Mouse (Mus musculus): ENCODE data around the gene Sptan1.

Sptan1 gene

GRCm38 (mm10) chr2:29965250-29965843 lies at the start of gene Sptan1:
Gene Sptan1, plus strand, starts transcription at chr2:29965560.
- peak; percentile 98 for DNase-seq (ENCODE audit: low read depth)

- DNase-seq (ENCODE audit: low read depth), result no peak
Observed at GRCm38 (mm10) chr2:29917621-29918020, 47.7 kb upstream of the Sptan1 start.

GRCm38 (mm10) chr2:29922011-29922410 lies 43.3 kb upstream of the Sptan1 start:
- no peak for DNase-seq (ENCODE audit: low read depth)

DNA sequence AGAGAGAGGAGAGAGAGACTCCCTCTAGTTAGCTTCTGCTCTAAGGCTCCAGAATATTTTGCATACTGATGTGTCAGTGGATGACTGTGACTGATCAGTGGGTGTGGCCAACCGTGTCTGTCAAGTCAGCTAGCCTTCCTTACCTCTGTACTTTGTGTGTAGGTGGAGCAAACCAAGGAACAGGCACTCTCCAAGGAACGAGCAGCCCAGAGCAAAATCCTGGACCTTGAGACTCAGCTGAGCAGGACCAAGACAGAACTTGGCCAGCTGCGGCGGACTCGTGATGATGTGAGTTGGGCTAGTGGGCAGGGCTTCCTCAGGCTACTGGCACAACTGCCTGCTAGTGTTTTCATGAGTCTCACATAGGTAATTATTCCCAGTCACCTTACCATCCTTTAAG lies 38.8 kb upstream of the Sptan1 start:
- no peak for DNase-seq (ENCODE audit: low read depth)

DNA sequence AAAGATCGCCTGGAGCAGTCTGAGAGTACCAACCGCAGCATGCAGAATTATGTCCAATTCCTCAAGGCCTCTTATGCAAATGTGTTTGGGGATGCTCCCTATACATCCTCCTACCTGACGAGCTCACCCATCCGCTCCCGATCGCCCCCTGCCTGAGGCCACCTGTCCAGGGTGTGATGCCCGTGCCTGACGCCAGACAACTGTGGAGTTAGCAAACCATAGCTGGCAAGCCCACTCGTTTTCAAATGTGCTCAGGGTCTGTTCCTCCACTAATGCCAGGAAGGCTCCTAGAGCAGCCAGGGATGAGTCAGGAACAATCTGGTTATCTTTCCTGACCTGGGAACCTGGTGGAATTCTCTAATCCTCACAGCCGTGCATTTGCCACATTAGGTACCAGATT lies 34.9 kb upstream of the Sptan1 start:
- DNase-seq (ENCODE audit: low read depth), result no peak

DNA sequence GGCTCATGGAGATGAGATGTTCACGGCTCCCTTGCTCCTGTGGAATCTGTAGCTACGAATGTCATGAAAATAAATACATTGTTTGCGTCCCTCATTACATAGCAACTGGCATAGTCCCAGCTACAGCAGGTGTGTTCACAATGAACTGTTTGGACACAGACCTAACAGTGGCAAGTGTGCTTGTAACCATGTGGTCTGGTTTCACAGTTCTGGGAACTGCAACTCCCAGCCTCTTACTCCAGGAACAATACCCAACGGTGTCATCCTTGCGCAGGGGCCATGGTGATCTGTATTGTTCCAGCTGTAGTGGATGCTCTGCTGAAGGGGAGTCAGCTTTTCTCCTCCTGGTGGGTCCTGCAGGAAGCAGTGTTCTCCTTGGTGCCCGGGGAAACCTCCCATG lies 34.2 kb upstream of the Sptan1 start:
- no peak for DNase-seq (ENCODE audit: low read depth)

DNA sequence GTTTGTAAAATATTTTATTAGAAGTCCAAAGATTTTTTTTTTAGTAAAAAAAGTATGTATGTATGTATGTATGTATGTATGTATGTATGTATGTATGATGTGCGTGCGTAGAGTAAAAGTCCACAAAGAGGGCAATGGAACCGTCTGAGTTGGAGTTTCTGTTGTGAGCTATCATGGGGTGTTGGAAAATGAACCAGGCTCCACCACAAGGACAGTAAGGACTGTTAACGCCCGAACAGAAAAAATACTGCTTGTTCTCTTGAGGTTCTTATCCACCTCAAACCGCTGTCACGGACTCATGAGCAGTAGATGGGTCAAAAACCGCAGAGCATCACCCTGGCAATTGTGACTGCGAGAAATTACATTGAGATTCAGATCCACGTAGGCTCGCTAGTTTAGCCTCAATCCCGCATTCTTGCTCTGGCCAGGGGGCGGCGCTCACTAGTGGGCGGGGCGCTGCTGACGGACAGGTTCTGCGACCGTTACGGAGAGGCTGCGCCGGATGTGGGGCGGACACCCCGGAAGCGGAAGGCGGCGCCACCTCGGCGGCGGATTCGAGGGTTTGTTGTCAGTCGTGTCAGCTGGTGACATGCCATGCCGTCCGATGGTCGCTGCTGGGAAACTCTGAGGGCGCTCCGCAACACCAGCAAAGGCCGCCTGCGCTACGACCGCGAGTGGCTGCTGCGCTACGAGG lies 30.3 kb upstream of the Sptan1 start, which contains the start of gene Gle1:
Gene Gle1, plus strand, starts transcription at position 521 of the 694 bp plus-strand sequence.
- peak; percentile 97 for DNase-seq (ENCODE audit: low read depth)

- DNase-seq (ENCODE audit: low read depth), result no peak
Observed at GRCm38 (mm10) chr2:29940073-29940472, 25.3 kb upstream of the Sptan1 start.

DNA sequence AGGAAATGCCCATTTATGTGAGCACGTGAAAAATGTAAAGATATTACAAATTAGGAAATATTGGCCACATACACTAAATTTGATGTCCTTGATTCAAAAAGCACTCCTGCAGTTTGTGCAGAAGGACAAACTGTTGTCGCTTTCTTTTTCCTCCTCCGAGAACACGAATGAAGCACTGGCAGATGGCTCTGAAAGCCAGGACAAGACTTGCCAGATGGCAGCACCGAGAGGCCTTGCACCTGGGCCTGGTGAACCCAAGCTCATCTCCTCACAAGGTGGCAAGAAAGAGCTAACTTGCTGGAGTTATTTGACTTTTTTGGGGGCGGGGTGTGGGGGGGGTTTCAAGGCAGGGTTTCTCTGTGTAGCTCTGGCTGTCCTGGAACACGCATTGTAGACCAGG lies 24.5 kb upstream of the Sptan1 start:
- no peak for DNase-seq (ENCODE audit: low read depth)

DNA sequence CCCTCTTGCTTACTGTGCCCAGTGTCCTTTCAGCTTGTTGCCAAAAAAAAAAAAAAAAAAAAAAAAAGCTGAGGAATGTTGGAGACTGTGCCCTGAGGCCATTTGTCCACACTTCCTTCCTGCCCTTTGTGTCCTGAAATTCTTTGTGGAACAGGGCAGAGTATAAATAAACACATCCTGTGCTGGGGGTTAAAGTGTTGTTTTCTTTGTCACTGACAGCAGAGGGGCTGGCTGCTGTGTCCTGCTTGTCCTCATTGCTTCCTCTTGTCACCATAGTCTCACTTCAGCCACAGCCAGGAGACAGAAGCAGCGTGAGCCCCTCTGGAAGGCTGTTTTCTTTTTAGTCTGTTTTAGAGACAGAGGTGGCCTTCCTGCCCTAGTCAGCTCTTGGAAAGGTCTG lies 20.6 kb upstream of the Sptan1 start:
- peak; percentile 15 for DNase-seq (ENCODE audit: low read depth)

DNA sequence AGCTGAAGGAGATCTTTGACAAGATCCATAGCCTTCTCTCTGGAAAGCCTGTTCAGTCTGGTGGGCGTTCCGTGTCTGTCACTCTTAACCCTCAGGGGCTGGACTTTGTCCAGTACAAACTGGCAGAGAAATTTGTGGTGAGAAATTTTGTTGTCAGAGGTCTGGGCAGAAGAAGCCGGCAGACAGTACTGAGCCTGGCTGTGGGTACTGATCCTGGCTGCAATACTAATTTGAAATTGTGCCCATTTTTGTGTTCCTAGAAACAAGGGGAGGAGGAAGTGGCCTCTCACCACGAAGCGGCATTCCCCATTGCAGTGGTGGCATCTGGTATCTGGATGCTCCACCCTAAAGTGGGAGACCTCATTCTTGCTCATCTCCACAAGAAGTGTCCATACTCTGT lies 16.5 kb upstream of the Sptan1 start:
- DNase-seq (ENCODE audit: low read depth), result no peak

- DNase-seq (ENCODE audit: low read depth), result peak; percentile 9
Observed at GRCm38 (mm10) chr2:29961246-29961645, 4.1 kb upstream of the Sptan1 start.

DNA sequence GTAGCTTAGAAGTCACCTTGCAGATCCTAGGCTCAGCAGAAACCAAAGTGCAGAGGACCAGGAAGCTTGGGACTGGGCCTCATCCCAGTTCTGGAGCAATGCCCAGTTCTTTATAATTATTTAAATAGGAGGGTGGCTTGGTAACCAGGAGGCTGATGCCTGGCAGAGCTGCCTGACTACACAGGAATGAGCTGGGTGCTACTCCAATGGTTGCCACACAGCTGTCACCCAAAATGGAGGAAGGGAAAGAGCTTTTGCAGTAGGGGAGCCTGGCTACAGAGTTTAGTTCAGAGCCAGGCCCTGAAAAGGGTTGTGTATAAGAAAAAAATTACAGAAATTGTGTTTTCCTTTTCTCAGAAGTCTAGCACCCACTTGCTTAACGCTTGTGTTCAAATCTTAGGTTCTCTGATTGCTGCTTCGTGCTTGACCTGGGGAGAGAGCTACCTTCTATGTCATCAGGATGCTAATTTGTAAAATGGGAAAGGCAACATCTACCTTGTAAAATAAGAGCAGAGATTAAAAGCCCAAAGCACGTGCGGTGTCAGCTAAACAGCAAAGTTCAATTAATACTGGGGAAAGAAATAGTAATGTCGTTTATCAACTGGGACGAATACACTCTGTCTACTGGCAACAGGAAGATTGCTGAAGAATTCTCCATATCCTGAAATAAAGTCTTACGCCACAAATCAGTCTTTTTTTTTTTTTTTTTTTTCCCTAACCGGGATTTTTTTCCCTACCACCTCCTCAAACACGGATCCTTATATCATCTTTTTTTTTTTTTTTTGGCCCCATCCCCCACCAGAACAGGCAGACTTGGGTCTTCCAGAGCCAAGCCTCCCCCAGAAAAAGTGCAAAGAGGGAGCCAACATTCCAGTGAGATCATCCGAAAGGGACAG lies 758 bp upstream of the Sptan1 start:
- DNase-seq (ENCODE audit: low read depth), result peak; percentile 64

DNA sequence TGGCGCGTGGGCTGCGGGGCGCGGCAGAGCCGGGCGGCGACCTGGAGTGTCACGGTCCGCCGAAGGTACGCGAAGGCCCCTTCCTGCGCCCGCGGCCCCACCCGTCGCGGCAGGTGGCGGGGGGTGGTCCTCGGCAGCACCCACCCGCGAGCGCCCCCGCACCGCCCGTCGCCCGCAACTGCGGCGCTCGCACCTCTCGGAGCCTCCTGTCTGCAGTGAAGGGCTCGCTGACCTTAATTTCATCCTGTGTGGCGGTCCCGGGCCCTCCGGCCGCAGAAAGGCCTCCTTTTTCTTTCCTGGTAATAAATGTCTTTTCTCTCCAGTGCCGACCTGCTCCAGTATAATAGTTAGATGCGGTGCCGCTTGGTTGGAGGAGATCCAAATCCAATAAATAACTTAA lies 546 bp downstream of the Sptan1 start:
- DNase-seq (ENCODE audit: low read depth), result peak; percentile 55

DNA sequence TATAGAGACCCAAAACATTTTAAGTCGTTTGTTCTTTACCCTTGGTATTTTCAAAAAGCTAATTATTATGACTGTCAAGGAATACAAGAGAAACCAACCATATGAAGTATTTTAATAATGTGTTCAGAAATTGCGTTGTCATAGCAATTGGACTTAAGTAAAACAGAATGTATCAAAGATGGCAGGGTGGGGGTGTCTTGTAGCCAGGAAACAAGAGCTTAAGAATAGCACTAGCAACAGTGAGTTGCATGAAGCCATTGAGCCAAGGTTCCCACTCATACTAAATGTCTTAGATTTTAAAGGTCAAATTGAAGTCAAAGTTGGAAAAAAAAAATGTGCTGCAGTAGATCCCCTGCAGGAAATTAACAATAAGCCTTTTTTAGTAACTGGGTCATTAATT lies 1.5 kb downstream of the Sptan1 start:
- DNase-seq (ENCODE audit: low read depth), result peak; percentile 21

DNA sequence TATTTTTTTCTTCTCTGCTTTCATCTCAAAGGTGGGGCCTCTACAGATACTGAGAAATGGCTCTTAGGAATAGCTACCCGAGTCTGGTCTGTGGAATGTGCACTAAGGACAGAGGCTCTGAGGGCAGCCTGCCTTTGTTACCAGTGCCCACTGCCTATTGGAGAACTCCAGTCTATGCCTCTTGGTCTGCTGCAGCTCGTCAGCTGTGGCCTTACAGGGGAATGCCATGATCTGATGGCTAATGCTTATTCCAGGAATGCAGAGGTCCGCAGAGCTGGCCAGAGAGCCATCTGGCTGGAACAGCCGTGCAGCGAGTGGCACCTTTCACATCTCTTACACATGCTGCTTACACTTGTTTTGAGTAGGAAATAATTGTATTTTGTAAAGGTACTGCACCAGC lies 2.4 kb downstream of the Sptan1 start:
- no peak for DNase-seq (ENCODE audit: low read depth)

GRCm38 (mm10) chr2:29968638-29969037 lies 3.3 kb downstream of the Sptan1 start:
- peak; percentile 54 for DNase-seq (ENCODE audit: low read depth)

- peak; percentile 86 for DNase-seq (ENCODE audit: low read depth)
Observed at GRCm38 (mm10) chr2:29971838-29972635, 6.7 kb downstream of the Sptan1 start.

DNA sequence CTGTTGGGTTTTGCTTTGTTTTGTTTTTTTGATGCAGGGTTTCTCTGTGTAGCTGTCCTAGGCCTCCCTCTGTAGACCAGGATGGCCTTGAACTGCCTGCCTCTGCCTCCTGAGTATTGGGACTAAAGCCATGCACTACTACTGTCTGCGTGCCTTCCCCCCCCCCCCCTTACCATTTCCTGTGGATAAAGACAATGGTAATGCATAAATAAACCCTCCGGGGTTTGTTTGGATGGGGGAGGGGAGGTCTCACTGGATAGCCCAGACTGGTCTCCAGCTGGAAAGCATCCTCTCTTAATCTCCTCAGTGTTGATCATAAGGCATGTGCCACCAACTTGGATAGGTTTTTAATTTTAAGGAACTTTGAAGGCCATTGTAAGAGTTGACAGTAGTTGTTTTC lies 8.2 kb downstream of the Sptan1 start:
- DNase-seq (ENCODE audit: low read depth), result no peak

- peak; percentile 84 for DNase-seq (ENCODE audit: low read depth)
Observed at GRCm38 (mm10) chr2:29977307-29977706, 11.9 kb downstream of the Sptan1 start.

GRCm38 (mm10) chr2:29980661-29981060 lies 15.3 kb downstream of the Sptan1 start:
- DNase-seq (ENCODE audit: low read depth), result no peak

- no peak for DNase-seq (ENCODE audit: low read depth)
Observed at GRCm38 (mm10) chr2:29991962-29992361, 26.6 kb downstream of the Sptan1 start.
